Mouse (Mus musculus) gonadal fat pad, adult 2 months (tissue): Measurements from ENCODE around the gene Kcnb1. TPM values are rescaled to one million over a fixed set of nuclear protein-coding genes. Genes with fewer than 3 reads are reported as not detected.

ENCODE experiments used
- DNase-seq: peaks from one replicate; pipeline ENCODE4 v3.0.0-alpha.2; 2012; ENCODE audit warnings: low read depth
- polyA plus RNA-seq: library from polyadenylated mRNA; depleted of rRNA; stranded (reverse); fragments of >200 nt; gene quantifications from 2 replicates; pipeline ENCODE4 v1.2.3, GENCODE M21; 2012; rRNA removed

The Kcnb1 gene
- polyA plus RNA-seq, result 11.2 and 13.8 TPM in 2 replicates

DNA sequence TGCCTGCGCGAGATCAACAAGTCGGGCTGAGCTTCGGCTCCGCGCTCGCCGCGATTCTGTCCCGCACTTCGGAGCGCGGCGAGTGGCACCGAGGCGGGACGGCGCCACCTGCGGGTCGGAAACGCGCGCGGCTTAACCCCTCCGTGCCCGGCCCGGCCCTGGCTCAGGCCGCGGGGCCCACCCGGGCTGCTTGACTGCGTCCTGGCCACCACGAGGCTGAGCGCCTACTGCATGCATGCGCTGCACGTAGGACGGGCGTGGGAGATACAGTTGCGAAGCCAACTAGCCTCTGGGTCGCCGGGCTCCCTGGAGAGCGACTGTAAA, at the start of gene Kcnb1:
Gene Kcnb1 (minus strand): TSS at position 80 of the 324 bp plus-strand sequence.
- no peak for DNase-seq

- DNase-seq, result no peak
Measured at GRCm38 (mm10) chr2:167239262-167239661, 49.3 kb upstream of the Kcnb1 start.

DNA sequence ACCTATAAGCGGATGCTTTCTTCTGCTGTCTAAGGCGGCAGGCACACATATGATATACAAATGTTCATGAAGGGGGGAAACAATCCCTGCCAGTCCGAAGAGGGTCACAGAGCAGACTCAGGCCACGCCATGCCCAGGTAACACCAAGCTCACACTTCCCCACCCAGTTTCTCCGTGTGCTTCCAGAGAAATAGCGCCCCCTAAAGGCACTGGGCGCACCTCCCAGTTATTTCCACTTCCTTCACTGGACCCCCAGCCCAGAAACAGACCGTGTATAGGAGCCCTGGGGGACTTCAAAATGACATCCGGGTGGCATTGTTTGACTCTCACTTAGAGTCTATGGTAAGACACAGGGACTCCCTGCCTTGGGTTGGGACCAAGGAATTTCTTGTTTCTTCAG, 47.3 kb upstream of the Kcnb1 start:
- DNase-seq, result no peak

DNA sequence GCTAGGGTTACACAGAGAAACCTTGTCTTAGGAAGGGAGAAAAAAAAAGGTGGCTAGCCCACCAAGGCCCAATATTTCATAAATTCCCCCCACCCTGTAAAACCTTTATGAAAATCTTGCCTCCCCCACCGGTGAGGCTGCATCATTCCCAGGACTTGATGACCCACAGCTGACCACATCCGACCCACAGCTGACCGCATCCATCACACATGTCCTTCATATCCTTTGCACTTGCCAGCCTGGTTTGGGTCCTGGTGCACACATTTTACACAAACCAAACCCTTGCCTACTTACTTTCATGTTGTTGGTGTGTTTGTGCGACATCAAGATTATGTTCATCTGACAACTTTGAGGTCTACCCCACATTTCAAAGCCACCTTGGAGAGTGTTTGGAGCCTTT, 46.2 kb upstream of the Kcnb1 start:
- DNase-seq, result no peak

GRCm38 (mm10) chr2:167235338-167236018, 45.5 kb upstream of the Kcnb1 start:
- no peak for DNase-seq

DNA sequence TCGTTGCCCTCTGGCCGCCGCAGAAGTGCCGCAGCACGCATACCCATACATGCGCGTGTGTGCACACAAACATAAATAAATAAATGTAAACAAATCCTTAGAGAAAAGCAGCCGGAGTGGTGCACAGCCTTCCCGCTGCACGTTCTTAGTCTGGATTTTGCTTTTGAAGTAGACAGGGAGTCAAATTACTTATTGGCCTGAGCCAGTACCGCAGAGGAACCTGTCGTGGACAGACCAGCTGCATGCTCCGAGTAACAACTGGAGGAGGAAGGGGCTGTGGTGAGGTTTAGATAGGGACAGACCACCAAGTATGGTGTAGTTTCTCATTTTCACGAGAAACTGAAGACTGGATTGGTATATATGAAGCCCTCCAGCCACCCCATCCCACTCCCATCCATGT, 43.8 kb upstream of the Kcnb1 start:
- no peak for DNase-seq

DNA sequence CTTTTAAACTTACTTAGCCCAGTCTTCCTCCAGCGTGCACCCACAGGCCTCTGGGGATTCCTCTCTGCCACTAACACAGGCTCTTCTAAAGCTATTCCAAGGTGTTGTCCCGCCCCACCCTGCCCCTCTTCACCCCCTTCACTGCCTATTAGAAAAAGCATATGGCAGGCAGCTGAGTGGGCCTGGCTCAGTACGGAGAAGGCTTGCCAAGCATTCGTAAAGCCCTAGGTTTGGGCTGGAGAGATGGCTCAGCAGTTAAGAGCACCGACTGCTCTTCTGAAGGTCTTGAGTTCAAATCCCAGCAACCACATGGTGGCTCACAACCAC, 43.0 kb upstream of the Kcnb1 start:
- no peak for DNase-seq

DNA sequence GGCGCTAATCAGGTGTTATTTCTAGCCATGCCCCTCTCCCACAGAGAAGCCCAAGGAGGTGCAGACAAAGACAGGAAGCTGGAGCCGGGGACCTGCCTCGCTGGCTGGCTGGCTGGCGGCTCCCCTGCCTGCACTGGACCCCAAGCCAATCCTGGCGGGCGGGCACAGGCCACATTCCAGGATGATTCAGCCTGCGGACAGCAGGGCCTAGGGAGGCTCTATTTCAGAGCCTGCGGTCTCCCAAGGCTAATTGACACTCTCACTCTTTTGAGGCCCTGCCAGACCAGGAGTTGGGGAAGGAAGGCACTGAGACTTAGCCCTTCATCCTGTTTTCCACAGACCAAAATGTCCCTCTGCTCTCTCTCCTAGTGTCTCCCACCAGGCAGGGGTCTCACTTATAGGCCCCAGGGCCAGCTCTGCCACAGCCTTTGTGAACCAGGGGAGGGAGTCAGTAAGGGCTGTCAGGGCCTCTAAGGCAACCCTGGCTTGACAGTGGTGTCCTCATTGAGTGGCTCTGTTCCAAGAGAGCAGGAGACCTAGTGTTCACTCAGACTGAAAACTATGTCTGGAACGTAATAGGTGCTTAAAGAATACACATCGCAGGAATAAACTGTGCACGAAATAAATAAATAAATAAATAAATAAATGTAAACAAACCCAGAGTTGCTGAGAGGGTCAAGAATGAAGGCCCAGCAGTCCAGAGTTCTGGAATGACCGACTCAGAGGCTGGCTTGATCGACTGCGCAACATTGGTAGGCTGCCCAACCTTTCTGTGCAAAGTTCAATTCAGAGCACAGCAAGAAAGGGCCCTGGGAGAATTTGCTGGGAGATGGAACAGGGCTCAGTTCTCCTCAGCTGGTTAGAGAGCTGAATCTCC, 42.4 kb upstream of the Kcnb1 start:
- DNase-seq, result no peak

DNA sequence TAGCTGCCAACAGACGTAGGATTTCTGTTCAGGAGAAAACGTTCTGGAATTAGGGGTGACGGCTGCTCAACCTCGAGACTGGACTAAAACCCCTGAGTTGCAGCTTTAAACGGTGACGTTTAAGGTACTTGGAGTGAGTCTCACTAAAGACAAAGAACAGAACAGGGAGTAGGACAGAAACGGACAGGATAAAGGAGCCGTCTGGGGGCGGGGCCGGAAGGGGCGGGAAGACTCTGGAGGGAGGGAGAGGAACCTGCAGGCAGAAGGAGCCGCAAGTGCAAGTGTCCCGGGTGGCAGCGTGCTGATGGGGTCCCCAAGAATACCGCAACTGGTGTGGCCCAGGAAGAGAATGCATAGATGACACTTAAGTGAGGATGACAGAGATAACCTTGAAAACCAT, 40.6 kb upstream of the Kcnb1 start:
- no peak for DNase-seq

DNA sequence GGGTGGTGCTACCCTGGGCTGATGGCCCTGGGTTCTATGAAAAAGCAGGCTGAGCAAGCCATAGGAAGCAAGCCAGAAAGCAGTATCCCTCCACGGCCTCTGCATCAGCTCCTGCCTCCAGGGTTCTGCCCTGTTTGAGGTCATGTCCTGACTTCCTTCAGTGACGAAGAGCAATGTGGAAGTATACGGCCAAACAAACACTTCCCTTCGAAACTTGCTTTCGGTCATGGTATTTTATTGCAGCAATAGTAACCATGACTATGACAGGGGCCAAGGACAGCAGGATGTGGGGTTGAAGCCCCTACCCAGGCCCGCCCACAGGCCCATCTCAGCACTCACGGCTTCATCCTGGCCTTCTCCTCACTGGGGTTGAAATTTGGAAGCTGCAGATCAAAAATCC, 35.0 kb upstream of the Kcnb1 start:
- DNase-seq, result no peak

GRCm38 (mm10) chr2:167224194-167224593, 34.2 kb upstream of the Kcnb1 start:
- no peak for DNase-seq

DNA sequence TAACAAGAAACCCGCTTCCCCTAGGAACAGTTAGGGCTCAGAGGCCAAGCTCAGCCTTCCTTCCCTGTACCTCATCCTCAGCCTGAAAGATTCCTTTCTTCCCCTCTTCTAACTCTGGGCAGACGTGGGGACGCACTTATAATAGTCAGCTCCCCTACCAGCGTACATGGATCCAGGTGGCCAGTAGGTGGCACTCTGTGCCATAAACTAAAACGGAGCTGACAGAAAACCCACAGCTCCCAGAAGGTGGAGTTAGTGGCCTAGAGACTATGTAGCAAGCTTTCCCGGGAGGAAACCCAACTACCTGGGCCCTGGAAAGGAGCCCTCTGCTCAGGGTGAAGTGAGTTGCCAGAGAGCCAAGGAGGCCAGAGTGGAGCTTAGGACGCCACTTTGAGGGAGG, 32.2 kb upstream of the Kcnb1 start:
- no peak for DNase-seq

GRCm38 (mm10) chr2:167221159-167221845, 31.3 kb upstream of the Kcnb1 start:
- DNase-seq, result no peak

- no peak for DNase-seq
Measured at GRCm38 (mm10) chr2:167220736-167221135, 30.8 kb upstream of the Kcnb1 start.

- no peak for DNase-seq
Measured at GRCm38 (mm10) chr2:167219154-167219775, 29.3 kb upstream of the Kcnb1 start.

DNA sequence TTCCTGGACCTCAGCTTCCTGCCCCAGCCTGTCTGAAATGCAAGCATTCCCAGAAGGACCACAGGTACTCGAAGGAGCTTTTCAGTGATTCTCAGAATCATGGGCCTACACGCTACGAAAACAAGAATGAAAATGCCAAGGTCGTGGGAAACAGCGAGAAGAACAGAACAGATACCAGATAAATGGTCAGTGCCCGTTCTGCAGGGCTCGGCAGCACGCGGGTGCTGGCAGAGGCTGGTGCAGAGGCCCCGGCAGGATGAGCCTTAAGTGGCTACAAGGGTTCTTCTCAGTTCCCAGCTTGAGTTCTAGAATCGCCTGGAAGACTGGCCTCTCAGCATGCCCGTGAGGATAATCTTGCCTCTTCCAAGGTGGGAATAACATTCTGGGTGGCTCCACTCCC, 23.7 kb upstream of the Kcnb1 start:
- DNase-seq, result no peak

DNA sequence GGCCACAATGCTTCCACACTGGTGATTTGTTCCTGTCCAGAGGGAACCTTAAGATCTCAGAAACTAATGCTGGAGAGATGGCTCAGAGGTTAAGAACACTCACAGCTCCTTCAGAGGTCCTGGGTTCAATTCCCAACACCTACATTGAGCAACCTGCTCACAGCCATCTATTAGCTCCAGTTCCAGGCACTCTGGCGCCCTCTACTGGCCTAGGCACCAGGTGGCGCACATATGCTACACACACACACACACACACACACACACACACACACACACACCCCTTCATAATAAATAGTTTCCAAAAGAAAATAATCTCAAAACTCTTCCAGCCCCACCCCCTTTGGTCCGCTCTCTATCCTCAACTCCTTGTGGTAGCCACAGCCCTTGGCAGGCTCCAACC, 23.1 kb upstream of the Kcnb1 start:
- no peak for DNase-seq

DNA sequence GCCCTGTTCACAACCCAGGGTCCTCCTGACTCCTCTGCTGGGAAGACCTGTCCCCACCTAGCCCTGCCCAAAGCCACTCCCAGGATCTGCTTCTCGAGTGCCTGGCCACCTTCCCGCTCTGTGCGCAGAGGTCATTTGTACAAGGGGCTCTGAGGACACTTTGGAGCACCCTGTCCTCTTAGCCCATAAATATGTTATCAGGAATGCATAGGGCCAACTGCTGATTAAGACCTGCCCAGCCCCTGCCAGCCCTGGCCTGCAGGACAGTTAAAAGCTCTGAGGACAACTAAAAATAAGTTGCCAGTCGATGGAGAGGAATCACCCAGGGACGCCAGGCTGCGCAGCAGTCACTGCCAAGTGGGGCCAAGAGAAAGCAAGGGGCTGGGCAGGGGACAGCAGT, 22.6 kb upstream of the Kcnb1 start:
- no peak for DNase-seq

- no peak for DNase-seq
Measured at GRCm38 (mm10) chr2:167212089-167212488, 22.1 kb upstream of the Kcnb1 start.

GRCm38 (mm10) chr2:167209900-167210299, 19.9 kb upstream of the Kcnb1 start:
- no peak for DNase-seq

GRCm38 (mm10) chr2:167208984-167209383, 19.0 kb upstream of the Kcnb1 start:
- DNase-seq, result no peak

GRCm38 (mm10) chr2:167205918-167206629, 16.1 kb upstream of the Kcnb1 start:
- DNase-seq, result no peak
